Mouse (Mus musculus) gastrocnemius, adult 8-10 months (tissue): ENCODE results near the gene Tef. TPM values are rescaled to one million over a fixed set of nuclear protein-coding genes. Genes with fewer than 3 reads are reported as not detected.
A peak's percentile ranks its signal among the peaks of the same experiment; 100 is the strongest.

ENCODE experiments used
- DNase-seq, 2 experiments: peaks; one replicate each; pipeline ENCODE4 v3.0.0; 2022; ENCODE audit warnings: low spot score in 2 of 2
- total RNA-seq, 4 experiments: library from RNA; stranded (reverse); gene quantifications; 2 replicates each; pipeline ENCODE4 v1.2.4; 2022

The Tef gene
- total RNA-seq, 4 experiments from 2014 or later = 191 to 229 (median 196) TPM

DNA sequence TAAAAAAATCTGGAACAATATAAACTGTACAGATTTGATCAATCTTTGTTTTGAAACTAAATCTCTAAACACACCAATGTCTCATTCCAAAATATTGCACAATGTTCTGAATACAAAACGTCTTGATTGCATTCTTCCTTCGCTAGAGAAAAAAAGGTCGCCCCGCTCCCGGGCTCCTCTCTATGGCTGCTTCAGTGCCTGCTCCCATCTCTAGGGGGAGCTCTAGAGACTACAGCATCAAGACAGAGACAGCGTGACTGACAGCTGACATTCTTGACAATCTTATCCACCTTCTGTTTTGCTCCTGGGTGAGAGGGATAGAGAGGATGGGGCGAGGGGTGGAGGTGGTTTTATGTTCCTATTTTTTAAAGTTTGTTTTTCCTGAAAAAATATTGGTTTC, 46.1 kb downstream of the Tef start:
- peak; percentile 69 to 72 for DNase-seq

GRCm38 (mm10) chr15:81849104-81849503, 46.9 kb downstream of the Tef start:
- peak in 1 of 2 experiments; percentile 60 for DNase-seq

DNA sequence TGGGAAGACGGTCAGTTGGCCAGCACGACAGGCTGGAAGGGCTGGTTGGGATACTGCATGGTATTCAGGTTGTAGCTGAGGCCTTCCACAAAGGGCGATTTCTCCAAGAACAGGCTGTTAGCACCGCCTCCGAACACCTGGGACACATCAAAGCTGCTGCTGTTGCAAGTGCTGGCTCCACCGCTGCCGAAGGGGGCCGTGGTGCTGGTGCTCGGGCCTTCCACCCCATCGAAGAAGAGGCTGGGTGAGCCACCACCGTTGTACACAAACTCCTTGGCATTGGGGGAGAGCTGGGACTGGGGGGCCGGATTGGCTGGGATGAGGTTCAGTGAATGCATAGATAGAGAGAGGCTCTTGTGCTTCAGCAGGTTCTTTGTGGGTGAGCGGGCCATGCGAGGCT, 48.5 kb downstream of the Tef start:
- no peak for DNase-seq

- no peak for DNase-seq
These were observed 49.2 kb downstream of the Tef start for GRCm38 (mm10) chr15:81851375-81851774.

DNA sequence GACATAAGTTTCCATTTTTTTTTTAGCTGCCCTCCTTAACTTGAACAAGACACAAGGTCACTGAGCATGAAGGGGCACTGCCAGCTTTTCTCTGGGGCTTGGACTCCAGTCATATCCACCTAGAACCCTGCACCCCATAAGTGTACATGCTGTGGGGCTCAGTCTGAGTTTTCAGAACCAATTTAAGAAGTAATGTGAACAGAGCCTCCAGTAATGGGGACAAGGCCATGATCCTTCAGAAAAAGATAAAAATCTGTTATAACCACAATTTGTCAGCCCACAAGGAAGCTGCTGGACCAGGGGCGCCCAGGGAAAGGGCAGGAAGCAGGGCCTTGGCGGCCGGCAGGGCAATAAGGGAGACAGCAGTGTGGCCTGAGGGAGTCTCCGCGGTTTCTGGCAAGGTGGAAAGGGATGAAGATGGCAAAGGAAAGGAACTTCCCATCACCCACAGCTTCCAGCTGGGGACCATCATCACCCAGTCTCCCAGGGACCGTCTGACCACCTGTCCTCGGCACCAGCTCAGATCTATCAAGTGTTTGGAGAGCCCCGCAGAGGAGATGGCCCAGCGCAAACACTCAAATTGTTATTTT, 50.3 kb downstream of the Tef start:
- DNase-seq = no peak

DNA sequence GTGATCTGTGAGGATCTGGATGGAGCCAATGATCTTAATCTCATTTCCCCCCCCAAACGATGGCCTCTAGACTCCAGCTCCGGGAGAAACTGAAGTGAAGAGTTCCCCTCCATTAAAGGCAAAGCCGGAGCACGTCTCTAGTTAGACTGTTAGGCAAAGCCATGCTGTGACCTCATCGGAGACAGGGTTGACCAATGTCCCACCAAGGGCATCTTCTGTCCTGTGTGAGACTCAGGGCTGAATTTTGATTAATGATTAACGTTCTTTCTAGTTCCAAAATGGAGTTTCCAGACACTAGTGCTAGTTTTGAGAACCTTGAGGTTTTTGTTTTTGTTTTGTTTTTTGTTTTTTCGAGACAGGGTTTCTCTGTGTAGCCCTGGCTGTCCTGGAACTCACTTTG, 50.9 kb downstream of the Tef start:
- DNase-seq = no peak

DNA sequence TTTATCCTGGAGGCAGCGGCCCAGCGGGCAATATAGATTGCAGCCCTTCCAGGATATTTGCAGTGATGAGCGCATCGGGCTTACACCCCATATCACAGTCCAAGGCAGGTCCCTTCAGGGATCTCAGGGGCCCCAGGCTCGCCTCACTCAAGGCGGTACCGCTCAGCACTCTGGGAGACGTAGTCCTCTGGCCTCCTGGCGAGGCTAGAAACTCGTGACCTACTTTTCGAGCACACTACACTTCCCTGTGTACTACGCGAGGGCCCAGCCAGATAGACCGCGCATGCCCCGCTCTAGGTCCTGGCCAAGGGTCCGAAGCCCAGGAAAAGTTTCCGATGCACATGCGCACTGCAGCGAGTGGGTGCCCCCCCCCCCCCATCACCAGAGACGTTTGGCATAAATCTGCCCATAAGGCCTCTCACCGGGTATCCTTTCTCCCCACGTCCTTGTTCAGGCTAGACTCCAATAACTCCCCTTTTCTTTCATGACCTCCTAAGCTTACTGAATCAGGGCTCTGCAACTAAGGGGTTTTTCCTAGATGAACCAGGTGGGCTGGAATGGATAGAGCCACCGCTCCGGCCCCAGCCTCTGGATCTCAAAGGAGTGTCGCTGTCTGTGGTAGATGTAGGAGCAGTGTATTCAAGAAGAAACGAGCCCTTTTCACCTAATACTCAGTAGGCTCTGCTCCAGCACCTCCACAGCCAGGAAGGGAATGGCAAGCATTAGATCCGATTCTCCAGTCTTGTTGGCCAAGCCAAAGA, 54.0 kb downstream of the Tef start:
- DNase-seq = peak; percentile 78 to 90

GRCm38 (mm10) chr15:81856938-81857723, 54.9 kb downstream of the Tef start:
- DNase-seq = no peak

DNA sequence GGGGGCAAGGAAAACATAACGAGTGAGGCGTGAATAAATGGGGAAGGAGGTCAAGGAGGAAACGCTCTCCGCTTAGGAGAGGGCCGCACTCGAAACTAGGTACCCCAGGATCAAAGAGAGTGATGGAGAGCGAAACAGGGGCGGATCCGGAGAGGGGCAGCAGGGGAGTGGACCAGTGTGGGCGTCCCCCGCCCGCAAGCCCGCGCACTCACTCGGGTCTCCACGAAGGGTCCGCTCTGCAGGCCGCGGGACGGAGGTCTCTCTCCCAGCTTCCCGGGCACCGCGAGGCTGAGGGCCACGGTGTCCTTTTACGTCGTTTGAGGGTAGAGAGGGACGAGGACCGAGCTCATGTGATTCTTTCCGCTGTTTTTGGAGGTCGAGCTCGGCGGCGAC, 55.5 kb downstream of the Tef start:
- no peak for DNase-seq

DNA sequence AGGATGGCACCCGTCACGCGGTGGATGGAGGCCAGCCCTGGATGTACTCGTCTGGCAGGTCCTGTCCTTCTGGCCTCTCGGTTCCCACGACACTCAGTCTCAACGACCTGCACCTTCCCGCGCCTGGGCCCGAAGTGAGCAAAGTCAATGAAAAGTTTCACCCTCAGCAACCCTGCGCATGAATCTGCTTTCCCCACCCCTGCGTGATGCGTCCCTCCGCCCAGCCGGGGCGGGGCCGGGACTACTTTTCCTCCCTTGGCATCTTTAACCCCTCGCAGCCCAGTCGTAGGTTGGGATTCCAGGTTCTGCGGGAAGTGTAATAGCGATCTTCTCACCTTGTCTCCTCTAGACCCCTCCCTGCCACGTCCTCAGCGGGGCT, 55.9 kb downstream of the Tef start:
- peak; percentile 89 to 95 for DNase-seq

- peak; percentile 62 to 80 for DNase-seq
These were observed 56.5 kb downstream of the Tef start, which contains the start of gene Tob2 for GRCm38 (mm10) chr15:81858517-81859329. TSS of gene Tob2 (minus strand) at chr15:81858796.

DNA sequence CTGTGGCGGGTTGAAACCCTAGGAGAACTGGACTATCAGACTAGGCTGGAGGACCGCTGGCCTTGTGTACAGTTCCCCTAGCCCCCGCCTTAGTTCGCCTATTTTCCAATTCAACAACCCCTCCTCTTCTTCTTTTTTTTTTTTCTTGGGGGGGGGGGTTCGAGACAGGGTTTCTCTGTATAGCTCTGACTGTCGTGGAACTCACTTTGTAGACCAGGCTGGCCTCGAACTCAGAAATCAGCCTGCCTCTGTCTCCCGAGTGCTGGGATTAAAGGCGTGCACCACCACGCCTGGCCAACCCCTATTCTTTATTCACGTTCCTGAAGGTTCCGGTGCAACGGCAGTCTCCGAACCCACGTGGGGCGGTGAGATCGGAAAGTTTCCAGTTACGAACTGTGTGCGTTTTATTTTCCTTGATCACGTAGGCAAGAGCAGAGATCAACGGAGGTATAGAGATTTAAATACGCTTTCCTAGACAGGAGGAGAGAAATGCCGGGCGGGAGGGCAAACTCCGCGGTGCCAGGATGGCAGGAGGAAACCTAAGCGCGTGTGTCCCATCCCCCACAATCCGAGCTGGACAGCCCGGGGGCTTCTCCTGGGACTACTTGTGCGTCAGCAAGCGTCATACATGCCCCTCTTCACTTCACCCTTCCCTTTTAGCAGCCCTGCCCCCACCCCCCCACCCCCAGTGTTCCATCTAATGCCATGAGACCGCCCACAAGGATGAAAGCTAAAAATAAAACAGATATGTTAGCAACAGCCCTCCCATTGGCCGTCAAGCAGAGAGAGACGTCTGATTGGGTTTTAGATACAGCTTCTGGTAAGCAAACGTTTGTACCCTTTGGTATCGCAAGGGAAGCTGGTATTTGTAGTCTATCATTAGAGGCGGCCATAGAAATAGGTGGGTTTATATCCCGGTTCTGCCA, 57.4 kb downstream of the Tef start:
- DNase-seq = peak; percentile 77 to 80

- peak in 1 of 2 experiments; percentile 29 for DNase-seq
These were observed 58.4 kb downstream of the Tef start for GRCm38 (mm10) chr15:81860471-81861135.

- no peak for DNase-seq
These were observed 62.0 kb downstream of the Tef start for GRCm38 (mm10) chr15:81864238-81864637.

- no peak for DNase-seq
These were observed 67.8 kb downstream of the Tef start for GRCm38 (mm10) chr15:81869985-81870384.

- peak; percentile 72 to 76 for DNase-seq
These were observed 69.5 kb downstream of the Tef start, which contains the start of gene Phf5a for GRCm38 (mm10) chr15:81871604-81872261. TSS of gene Phf5a (minus strand) at chr15:81871911.

DNA sequence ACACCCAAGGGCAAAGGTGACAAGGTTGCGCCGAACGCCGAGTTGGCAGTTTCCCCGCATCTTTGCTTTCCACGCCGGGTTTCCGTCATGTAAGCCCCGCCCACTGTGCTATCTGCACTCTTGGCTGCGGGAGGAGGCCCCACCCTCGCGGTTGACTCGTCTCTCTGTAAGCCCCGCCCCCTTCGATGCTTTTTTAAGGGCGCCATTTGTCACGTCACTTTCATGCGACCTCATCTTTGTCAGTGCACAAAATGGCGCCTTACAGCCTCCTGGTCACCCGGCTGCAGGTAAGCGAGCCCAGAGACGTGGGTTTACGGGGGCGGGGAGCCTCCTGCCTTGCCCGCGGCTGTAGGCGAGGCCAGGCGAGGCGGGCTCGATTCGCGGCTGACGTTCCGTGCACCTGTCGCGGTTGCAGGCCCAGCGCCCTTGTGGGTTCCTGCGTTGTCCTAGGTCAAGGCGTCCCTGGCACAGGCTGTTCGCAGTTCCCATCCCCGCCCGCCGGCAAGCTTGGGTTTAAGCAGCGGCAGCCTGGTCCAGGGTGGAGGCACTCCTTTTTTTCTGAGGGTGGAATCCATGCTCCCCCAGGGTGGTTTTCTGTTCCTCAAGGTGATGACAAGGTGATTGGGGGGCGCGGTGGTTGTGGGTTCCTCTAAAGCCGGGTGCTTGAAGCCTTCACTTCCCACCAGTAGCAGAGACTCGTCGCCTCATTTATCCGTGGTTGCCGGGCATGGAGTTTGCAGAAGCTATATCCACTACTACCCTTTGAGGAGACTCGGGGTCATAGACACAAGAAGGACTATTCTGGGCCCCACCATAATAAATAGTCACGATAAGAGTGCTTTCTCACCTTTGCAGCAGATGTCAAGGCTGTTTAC, 70.3 kb downstream of the Tef start, which contains the start of gene Aco2:
Gene Aco2 (plus strand): TSS at position 48 of the 875 bp plus-strand sequence.
- DNase-seq = peak; percentile 99
